Mouse (Mus musculus): Measurements from ENCODE around the gene Zfp217. TPM values are rescaled to one million over a fixed set of nuclear protein-coding genes. Genes with fewer than 3 reads are reported as not detected.

The Zfp217 gene
- polyA plus RNA-seq, 1 experiment = 10.4 TPM

DNA sequence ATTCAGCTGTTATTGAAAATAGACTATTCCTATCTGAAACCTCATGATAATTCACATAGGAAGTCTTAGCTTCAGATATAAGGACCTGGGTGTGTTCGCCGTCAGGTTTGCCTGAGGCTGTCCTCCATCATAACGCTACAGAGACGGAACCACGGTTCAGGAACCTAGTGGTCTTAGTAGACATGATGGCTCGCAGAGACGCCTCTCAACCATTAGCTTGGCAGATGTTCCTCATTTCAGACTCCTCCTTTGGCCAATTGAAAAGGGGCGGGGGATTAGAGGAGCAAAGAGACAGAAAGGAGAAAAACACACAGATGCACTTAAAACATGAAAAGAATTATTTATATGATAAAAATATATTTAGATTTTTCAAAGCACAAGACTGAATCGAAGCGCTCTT lies 69.9 kb downstream of the Zfp217 start:
- TF ChIP-seq CTCF (IDR thresholded peaks at IDR 0.05; ENCODE audit: extremely low read depth, insufficient read length, insufficient replicate concordance, low read depth, low read length) (no peak), POLR2A (IDR thresholded peaks at IDR 0.05; ENCODE audit: low read depth, low read length) (no peak)
- H3K36me3 ChIP-seq (ENCODE audit: control insufficient read depth, insufficient read depth, low read length) = no peaks in the 10 kb centered on the region
- peaks cover 2% of the 10 kb centered on the region; the same call in 1 of the 2 replicates for H3K4me1 ChIP-seq (ENCODE audit: control insufficient read depth, insufficient read depth, insufficient read length, low read length)
- WGBS = 82% methylated on average over 10 of the region's 10 CpGs
- H3K4me3 ChIP-seq (ENCODE audit: low read depth, low read length) = no peak overlapping the region
- no peak overlapping the region for H3K27ac ChIP-seq (ENCODE audit: insufficient read depth, low read depth, low read length)
- H3K27me3 ChIP-seq (ENCODE audit: control insufficient read depth, insufficient read depth, low read length) = no peaks in the 10 kb centered on the region

DNA sequence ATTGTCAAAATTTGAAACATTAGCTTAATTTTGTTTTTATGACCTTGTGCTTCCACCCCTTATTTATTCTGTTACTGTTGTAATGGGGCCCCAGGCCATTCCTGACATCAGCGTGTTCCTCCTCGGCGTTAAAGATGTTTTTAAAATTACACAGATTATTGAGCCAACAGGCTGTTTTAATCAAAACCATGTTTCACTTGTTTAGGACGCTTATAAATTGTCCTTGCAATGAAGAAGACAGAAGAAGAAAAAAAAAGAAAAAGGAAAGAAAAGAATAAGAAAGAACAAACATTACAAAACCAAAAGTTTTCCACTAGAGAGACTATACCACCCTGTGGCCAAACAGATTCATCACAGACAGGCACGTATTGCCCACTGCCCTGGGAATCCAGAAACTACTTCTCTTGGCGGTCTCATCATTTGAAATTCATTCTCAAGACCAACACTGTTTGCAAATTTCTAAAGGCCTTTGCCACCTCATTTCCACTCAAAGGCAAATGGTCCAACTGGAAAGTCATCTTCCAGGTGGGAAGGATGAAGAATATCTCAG lies 70.9 kb downstream of the Zfp217 start:
- TF ChIP-seq POLR2A (IDR thresholded peaks at IDR 0.05; ENCODE audit: low read depth, low read length) = no peak
- no peak for TF ChIP-seq CTCF (IDR thresholded peaks at IDR 0.05; ENCODE audit: extremely low read depth, insufficient read length, insufficient replicate concordance, low read depth, low read length)
- H3K27ac ChIP-seq (ENCODE audit: insufficient read depth, low read depth, low read length) = no peak overlapping the region
- WGBS = 88% methylated on average over 6 of the region's 6 CpGs

DNA sequence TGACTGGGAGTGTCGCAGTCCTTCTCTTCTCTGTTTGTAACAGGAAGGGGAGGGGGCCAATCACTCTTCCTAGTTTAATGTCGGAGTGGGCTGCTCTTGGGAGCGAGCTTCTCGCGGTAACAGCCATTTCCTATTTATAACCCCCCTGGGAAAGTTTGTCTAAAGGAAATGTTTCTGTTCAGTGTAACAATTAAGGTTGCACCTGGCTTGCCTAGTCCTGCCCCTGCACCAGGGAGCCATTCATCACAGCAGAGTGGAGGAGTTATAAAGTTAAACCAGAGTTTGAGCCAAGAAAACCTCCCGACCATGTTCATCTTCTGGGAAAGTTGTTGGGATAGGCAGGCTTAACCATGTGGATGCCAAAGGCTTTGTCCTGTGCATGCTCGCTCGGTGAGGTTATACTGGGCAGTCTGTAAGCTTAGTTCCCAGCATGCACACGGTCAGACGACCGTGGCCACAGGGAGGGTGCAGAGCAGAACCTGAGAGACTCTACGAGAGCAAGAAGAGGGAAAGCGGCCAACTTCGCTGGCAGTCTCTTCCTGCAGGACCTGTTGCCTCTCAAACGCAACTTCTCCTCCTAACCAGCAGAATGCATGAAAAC lies 77.2 kb downstream of the Zfp217 start:
- H3K4me1 ChIP-seq (ENCODE audit: control insufficient read depth, insufficient read depth, insufficient read length, low read length) = no peaks in the 10 kb centered on the region; the same call in 1 of the 2 replicates
- no peaks in the 10 kb centered on the region for H3K36me3 ChIP-seq (ENCODE audit: control insufficient read depth, insufficient read depth, low read length)
- no peak for TF ChIP-seq CTCF (IDR thresholded peaks at IDR 0.05; ENCODE audit: extremely low read depth, insufficient read length, insufficient replicate concordance, low read depth, low read length)
- no peak for TF ChIP-seq POLR2A (IDR thresholded peaks at IDR 0.05; ENCODE audit: low read depth, low read length)
- no peak overlapping the region for H3K4me3 ChIP-seq (ENCODE audit: low read depth, low read length)
- H3K27ac ChIP-seq (ENCODE audit: insufficient read depth, low read depth, low read length) = no peak overlapping the region
- 48% methylated on average over 15 of the region's 15 CpGs for WGBS
- no peaks in the 10 kb centered on the region for H3K27me3 ChIP-seq (ENCODE audit: control insufficient read depth, insufficient read depth, low read length)

More for the DNA sequence above, 70.9 kb downstream of the Zfp217 start:
- Histone ChIP-seq H3K36me3 (ENCODE audit: control insufficient read depth, insufficient read depth, low read length) (no peaks in the 10 kb centered on the region), H3K4me1 (ENCODE audit: control insufficient read depth, insufficient read depth, insufficient read length, low read length) (peaks cover 2% of the 10 kb centered on the region; the same call in 1 of the 2 replicates), H3K27me3 (ENCODE audit: control insufficient read depth, insufficient read depth, low read length) (no peaks in the 10 kb centered on the region), H3K4me3 (ENCODE audit: low read depth, low read length) (no peak overlapping the region)

DNA sequence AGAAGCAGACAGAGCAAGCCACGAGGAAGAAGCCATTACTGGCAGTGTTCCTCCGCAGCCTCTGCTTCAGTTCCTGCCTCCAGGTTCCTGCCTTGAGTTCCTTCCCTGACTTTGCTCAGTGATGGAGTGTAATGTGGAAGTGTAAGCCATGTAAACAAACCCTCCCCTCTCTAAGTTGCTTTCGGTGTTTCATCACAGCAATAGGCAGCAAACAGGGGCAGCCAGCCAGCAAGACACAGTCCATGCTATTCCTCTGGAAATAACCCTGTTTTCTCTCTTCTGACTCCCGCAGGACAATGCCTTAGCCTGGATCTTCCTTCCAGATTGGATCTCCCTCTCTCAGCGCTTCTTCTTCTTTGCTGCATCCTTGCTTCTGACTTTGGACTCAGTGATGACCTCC lies 77.9 kb downstream of the Zfp217 start:
- TF ChIP-seq CTCF (IDR thresholded peaks at IDR 0.05; ENCODE audit: extremely low read depth, insufficient read length, insufficient replicate concordance, low read depth, low read length) = no peak
- TF ChIP-seq POLR2A (IDR thresholded peaks at IDR 0.05; ENCODE audit: low read depth, low read length) = no peak
- WGBS = 71% methylated on average over 5 of the region's 5 CpGs
- Histone ChIP-seq H3K27me3 (ENCODE audit: control insufficient read depth, insufficient read depth, low read length) (no peaks in the 10 kb centered on the region), H3K36me3 (ENCODE audit: control insufficient read depth, insufficient read depth, low read length) (no peaks in the 10 kb centered on the region), H3K27ac (ENCODE audit: insufficient read depth, low read depth, low read length) (no peak overlapping the region), H3K4me3 (ENCODE audit: low read depth, low read length) (no peak overlapping the region), H3K4me1 (ENCODE audit: control insufficient read depth, insufficient read depth, insufficient read length, low read length) (no peaks in the 10 kb centered on the region; the same call in 1 of the 2 replicates)

DNA sequence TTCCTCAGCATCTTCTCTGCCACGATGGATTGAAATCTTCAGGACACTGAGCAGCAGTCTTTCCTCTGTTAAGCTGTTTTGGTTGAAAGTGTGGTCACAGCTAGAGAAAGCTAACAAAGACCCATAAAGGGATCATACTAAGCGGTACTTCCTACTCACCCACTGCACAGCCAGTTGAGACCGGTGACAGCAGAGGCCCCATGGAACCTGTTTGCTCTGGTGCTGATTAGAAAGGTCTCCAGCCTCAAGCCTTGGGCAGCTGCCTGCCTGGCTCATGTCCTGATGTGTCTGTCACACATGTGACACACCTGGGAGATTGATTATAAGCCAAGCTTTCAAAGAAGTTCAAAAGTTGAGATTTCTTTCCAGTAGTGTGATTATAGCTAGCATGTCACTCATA lies 85.5 kb downstream of the Zfp217 start:
- no peak for TF ChIP-seq CTCF (IDR thresholded peaks at IDR 0.05; ENCODE audit: extremely low read depth, insufficient read length, insufficient replicate concordance, low read depth, low read length)
- no peak for TF ChIP-seq POLR2A (IDR thresholded peaks at IDR 0.05; ENCODE audit: low read depth, low read length)
- H3K4me1 ChIP-seq (ENCODE audit: control insufficient read depth, insufficient read depth, insufficient read length, low read length) = peaks cover 2% of the 10 kb centered on the region; the same call in 1 of the 2 replicates
- WGBS = 67% methylated on average over 3 of the region's 3 CpGs
- H3K4me3 ChIP-seq (ENCODE audit: low read depth, low read length) = no peak overlapping the region
- H3K27me3 ChIP-seq (ENCODE audit: control insufficient read depth, insufficient read depth, low read length) = no peaks in the 10 kb centered on the region
- H3K27ac ChIP-seq (ENCODE audit: insufficient read depth, low read depth, low read length) = no peak overlapping the region
- no peaks in the 10 kb centered on the region for H3K36me3 ChIP-seq (ENCODE audit: control insufficient read depth, insufficient read depth, low read length)

DNA sequence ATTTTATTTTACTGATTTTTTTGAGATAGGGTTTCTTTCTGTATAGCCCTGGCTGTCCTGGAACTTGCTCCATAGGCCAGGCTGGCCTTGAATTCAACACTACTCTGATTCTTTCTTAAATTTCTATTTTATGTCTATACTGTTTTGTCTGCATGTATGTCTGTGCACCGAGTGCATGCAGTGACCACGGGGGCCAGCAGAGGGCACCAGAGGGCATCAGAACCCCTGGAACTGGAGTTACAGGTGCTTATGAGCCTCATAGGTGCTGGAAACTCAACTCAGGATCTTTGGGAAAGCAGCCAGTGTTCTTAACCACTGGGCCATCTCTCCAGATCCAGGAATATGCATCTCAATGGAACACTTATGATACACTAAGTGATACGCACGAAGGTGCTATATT lies 87.8 kb downstream of the Zfp217 start:
- Histone ChIP-seq H3K4me3 (ENCODE audit: low read depth, low read length) (no peak overlapping the region), H3K4me1 (ENCODE audit: control insufficient read depth, insufficient read depth, insufficient read length, low read length) (peaks cover 4% of the 10 kb centered on the region), H3K36me3 (ENCODE audit: control insufficient read depth, insufficient read depth, low read length) (no peaks in the 10 kb centered on the region), H3K27ac (ENCODE audit: insufficient read depth, low read depth, low read length) (no peak overlapping the region), H3K27me3 (ENCODE audit: control insufficient read depth, insufficient read depth, low read length) (no peaks in the 10 kb centered on the region)
- 73% methylated on average over 4 of the region's 4 CpGs for WGBS
- TF ChIP-seq CTCF (IDR thresholded peaks at IDR 0.05; ENCODE audit: extremely low read depth, insufficient read length, insufficient replicate concordance, low read depth, low read length) (peak; percentile 72; the same call in 1 of the 2 replicates), POLR2A (IDR thresholded peaks at IDR 0.05; ENCODE audit: low read depth, low read length) (no peak)

DNA sequence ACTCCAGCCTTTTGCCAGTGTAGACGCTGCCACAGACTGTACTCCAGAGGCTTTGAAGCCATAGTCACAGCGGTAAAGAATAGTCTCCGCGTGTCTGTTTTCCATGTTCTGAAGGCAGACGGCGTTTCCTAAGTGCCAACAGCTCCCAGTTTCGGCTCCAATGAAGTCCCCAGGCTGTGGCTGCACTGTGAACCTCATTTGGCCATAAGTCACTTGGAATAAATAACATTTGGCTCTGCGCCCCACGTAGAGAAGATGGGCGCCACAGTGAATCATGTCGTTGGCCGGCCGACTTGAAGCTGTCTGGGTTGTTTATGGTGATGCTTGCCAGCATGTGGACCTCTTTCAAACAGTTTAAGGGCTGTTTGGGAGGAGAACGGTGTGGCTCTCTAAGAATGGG lies 89.1 kb downstream of the Zfp217 start:
- peaks cover 8% of the 10 kb centered on the region for H3K4me1 ChIP-seq (ENCODE audit: control insufficient read depth, insufficient read depth, insufficient read length, low read length)
- WGBS = 79% methylated on average over 14 of the region's 14 CpGs
- no peaks in the 10 kb centered on the region for H3K27me3 ChIP-seq (ENCODE audit: control insufficient read depth, insufficient read depth, low read length)
- TF ChIP-seq POLR2A (IDR thresholded peaks at IDR 0.05; ENCODE audit: low read depth, low read length) = no peak
- no peak for TF ChIP-seq CTCF (IDR thresholded peaks at IDR 0.05; ENCODE audit: extremely low read depth, insufficient read length, insufficient replicate concordance, low read depth, low read length)
- H3K27ac ChIP-seq (ENCODE audit: insufficient read depth, low read depth, low read length) = peak overlapping the region; percentile 10; the same call in 1 of the 2 replicates
- no peak overlapping the region for H3K4me3 ChIP-seq (ENCODE audit: low read depth, low read length)
- no peaks in the 10 kb centered on the region for H3K36me3 ChIP-seq (ENCODE audit: control insufficient read depth, insufficient read depth, low read length)
